Mouse (Mus musculus) stomach, embryonic 14.5 days (tissue): ENCODE data around the gene Car5a. TPM values are rescaled to one million over a fixed set of nuclear protein-coding genes. Genes with fewer than 3 reads are reported as not detected.

ENCODE experiments used
- ATAC-seq: fragments of 200-750 bp; cut with Nextera tagmentation; 2 replicates; pipeline ENCODE4 v1.8.0; 2017; ENCODE audit warnings: low read depth, moderate TSS enrichment; ENCODE audit not compliant: insufficient number of reproducible peaks, insufficient read depth, low FRiP score
- H3K27ac ChIP-seq: fragments of 300-500 bp; sonication (generic); 2 replicates; pipeline ENCODE4 v1.5.1; 2014; ENCODE audit warnings: mild to moderate bottlenecking, low read length, moderate library complexity, mixed read lengths
- H3K27me3 ChIP-seq: fragments of 300-500 bp; sonication (generic); 2 replicates; pipeline ENCODE4 v1.6.1; 2014; ENCODE audit warnings: low read length, control low read depth, mixed read lengths; ENCODE audit not compliant: control insufficient read depth, insufficient read depth
- H3K36me3 ChIP-seq: fragments of 300-500 bp; sonication (generic); 2 replicates; pipeline ENCODE4 v1.6.1; 2014; ENCODE audit warnings: mild to moderate bottlenecking, control low read depth, low read length, moderate library complexity, mixed read lengths; ENCODE audit not compliant: control insufficient read depth, insufficient read depth
- H3K4me1 ChIP-seq: fragments of 300-500 bp; sonication (generic); 2 replicates; pipeline ENCODE4 v1.6.1; 2014; ENCODE audit warnings: low read length, control low read depth, mixed read lengths; ENCODE audit not compliant: control insufficient read depth, insufficient read depth
- H3K4me2 ChIP-seq: fragments of 300-500 bp; sonication (generic); replicated peaks from 2 replicates; pipeline ENCODE4 v1.6.1; 2014; ENCODE audit warnings: low read depth, low read length, control low read depth
- H3K4me3 ChIP-seq: fragments of 300-500 bp; sonication (generic); 2 replicates; pipeline ENCODE4 v1.5.1; 2014; ENCODE audit warnings: low read depth, low read length, control low read depth
- H3K9ac ChIP-seq: fragments of 300-500 bp; sonication (generic); replicated peaks from 2 replicates; pipeline ENCODE4 v1.6.1; 2014; ENCODE audit warnings: low read depth, mild to moderate bottlenecking, control low read depth, low read length, moderate library complexity, mixed read lengths
- H3K9me3 ChIP-seq: fragments of 300-500 bp; sonication (generic); 2 replicates; pipeline ENCODE4 v1.6.1; 2016; ENCODE audit warnings: low read depth, low read length, control low read depth; ENCODE audit not compliant: control insufficient read depth
- WGBS: fragments of 180-500 bp; shearing (Covaris S2); extraction: QIAGEN DNeasy Blood & Tissue Kit; methylation state at CpG from one replicate; pipeline ENCODE4 v1.1.7; 2014; 5-methylcytosine and 5-hydroxymethylcytosine counted together
- polyA plus RNA-seq: library from polyadenylated mRNA; unstranded; fragments of >200 nt; fragmentation: Nextera tagmentation; extraction: Ambion mirVana; gene quantifications from 2 replicates; pipeline ENCODE4 v1.2.1, GENCODE M21; 2014

The Car5a gene
- polyA plus RNA-seq, 1 experiment from 2014 or later: not detected

DNA sequence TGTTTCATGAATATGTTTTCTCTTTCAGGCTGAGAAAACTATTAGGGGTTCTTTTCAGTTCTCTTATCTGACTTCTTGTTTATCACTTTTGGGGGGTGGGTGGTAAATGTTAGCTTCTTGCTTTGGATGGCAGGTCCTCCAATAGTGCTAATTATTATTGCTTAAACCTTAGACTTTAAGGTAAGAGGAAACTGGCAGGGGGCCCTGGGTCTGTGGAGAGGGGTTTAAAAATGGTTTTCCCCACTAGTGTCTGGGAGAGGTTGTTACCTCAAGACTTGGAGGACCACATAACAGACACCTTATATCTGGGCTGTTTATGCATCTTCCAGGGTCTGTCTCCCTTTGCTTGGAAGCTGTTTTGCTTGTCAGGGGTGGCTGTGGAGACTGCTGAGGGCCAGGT is 7.4 kb upstream of the Car5a start:
- Histone ChIP-seq H3K4me2 (peak overlapping the region; percentile 95), H3K9me3 (no peaks in the 10 kb centered on the region), H3K4me1 (peaks cover 19% of the 10 kb centered on the region), H3K4me3 (peak overlapping the region; percentile 90), H3K9ac (no peak overlapping the region), H3K27ac (no peak overlapping the region), H3K36me3 (peaks cover 24% of the 10 kb centered on the region), H3K27me3 (no peaks in the 10 kb centered on the region)
- no peak for ATAC-seq

DNA sequence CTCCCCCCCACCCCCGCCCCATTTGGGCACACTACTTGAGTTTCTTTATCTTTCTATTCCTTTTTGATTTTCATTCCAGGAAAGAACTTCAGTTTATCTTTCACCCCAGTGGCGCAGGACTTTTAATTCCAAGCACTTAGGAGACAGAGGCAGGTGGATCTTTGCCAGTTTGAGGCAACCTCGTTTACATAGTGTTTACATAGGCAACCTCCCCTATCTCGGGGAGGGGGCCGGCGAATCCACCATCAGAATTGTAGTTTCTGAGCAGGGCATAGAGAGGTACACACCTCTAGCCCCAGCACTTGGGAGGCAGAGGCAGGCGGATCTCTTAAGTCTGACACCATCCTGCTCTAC is 6.9 kb upstream of the Car5a start:
- peak overlapping the region; percentile 95 for H3K4me2 ChIP-seq
- H3K9me3 ChIP-seq: no peaks in the 10 kb centered on the region
- H3K4me1 ChIP-seq: peaks cover 19% of the 10 kb centered on the region
- no peak for ATAC-seq
- H3K27ac ChIP-seq: no peak overlapping the region; the same call in 1 of the 2 replicates
- H3K36me3 ChIP-seq: peaks cover 24% of the 10 kb centered on the region
- H3K27me3 ChIP-seq: no peaks in the 10 kb centered on the region
- peak overlapping the region; percentile 96 for H3K9ac ChIP-seq
- WGBS: 23% methylated on average over 7 of the region's 7 CpGs
- peak overlapping the region; percentile 90 for H3K4me3 ChIP-seq

DNA sequence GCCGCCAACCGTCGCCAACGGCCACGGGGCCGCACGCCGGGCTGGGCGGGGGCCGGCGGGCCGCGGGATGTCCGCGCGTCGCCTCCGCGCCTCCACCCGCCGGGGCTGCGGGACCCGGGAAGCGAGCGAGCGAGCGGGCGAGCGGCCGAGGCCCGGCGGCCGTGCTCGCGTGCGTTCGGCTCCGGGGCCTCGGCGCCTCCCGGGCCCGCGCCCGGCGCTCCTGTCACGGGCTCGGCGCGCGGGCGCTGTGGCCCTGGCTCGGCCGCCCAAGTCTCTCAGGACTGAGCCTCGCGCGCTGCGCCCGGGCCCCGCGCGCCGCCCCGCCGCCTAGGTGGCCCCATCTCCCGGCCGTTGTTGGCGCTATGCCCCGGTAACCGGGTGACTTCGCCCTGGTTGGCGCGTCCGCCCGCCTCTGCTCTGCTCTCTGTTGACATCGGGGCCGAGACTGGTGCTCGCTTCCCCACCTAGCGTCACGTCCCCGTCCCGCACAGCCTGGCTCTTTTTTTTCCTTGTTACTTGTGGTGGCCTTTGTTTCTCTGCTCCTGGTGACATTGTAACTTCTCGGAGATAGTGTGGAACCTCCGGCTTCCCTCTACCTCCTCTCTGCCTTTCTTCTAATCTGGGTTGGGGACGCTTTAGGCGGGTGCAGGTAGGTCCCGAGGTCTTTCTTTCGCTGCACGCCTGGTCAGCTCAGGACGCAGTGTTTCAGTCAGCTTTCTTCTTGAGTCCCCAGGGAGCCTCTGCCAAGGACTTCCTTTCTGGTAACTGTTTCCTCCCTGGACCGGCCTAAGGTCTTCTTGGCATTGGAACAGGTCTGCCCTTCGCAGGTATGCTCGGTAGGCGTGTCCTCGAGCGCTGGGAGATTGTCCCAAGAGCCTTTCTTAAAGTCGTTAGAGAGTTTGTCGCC is 6.3 kb upstream of the Car5a start:
- peak overlapping the region; percentile 87 for H3K27ac ChIP-seq
- WGBS: under 1% methylated on average over 58 of the region's 97 CpGs
- no peaks in the 10 kb centered on the region for H3K27me3 ChIP-seq
- H3K9ac ChIP-seq: peak overlapping the region; percentile 96
- H3K36me3 ChIP-seq: peaks cover 24% of the 10 kb centered on the region
- ATAC-seq: no peak
- H3K4me2 ChIP-seq: peak overlapping the region; percentile 95
- no peaks in the 10 kb centered on the region for H3K9me3 ChIP-seq
- peaks cover 19% of the 10 kb centered on the region for H3K4me1 ChIP-seq
- H3K4me3 ChIP-seq: peak overlapping the region; percentile 90

DNA sequence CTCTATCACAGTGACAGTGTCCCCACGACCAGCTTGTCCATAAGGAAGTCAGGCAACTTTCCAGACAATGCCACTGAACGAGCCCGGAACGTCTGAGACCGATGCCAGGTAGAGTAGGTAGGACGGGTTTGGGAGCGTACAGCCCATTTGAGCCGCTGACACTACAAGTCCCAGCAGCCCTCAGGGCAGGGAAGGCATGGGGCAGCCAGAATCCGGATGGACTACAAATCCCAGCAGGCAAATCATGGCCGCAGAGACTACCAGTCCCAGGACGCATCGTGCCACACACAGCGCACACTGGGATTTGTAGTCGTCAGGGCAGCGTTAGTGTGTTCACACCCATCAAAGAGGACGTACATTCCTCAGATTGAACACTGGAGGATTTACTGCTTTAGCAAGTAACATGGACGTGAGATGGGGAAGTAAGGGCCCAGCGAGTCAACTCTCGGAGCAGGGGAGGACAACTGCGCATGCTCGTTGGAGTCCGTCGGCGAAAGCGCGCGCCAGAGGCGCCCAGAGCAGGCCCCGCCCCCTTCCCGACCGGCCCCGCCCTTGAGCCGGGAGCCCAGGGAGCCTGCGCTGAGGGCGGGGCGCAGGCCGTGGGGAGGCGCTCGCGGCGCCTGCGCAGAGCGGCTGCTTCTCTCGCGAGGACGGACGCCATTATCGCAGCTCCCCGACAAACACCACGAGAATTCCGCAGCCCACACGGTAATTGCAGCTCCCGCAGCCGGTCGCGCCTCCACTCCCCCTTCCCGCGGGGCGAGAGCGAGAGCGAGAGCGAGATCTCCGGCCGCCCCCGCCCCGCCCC is 5.4 kb upstream of the Car5a start:
- H3K4me3 ChIP-seq: peak overlapping the region; percentile 90
- H3K4me1 ChIP-seq: peaks cover 19% of the 10 kb centered on the region
- peak overlapping the region; percentile 96 for H3K9ac ChIP-seq
- H3K36me3 ChIP-seq: peaks cover 18% of the 10 kb centered on the region
- ATAC-seq: peak; percentile 93
- H3K27me3 ChIP-seq: no peaks in the 10 kb centered on the region
- peak overlapping the region; percentile 95 for H3K4me2 ChIP-seq
- peak overlapping the region; percentile 87 for H3K27ac ChIP-seq
- H3K9me3 ChIP-seq: no peaks in the 10 kb centered on the region
- under 1% methylated on average over 60 of the region's 66 CpGs for WGBS

DNA sequence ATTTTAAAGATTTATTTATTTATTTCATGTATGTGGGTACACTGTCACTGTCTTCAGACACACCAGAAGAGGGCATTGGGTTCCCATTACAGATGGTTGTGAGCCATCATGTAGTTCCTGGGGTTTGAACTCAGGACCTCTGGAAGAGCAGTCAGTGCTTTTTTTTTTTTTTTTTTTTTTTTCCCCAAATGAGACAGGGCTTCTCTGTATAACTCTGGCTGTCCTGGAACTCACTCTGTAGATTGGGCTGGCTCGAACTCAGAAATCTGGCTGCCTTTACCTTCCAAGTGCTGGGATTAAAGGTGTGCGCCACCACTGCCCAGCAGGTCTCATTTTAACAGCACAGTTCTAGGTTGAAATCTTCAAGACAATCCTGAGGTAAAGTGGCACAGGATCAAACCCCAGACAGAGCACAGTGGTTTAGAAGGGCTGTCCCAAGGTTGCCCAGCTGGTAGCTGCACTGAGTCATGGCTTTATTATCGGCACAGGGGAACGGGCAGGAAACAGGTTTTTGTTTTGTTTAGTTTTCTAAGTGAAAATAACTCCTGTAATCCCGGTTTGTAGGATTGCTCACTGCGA is 4.6 kb upstream of the Car5a start, which contains the start of gene Banp:
Gene Banp (plus strand): TSS at position 529 of the 579 bp plus-strand sequence.
- 53% methylated on average over 6 of the region's 6 CpGs for WGBS
- H3K4me3 ChIP-seq: peak within 1 kb of the TSS; percentile 90
- peaks cover 19% of the 10 kb centered on the region for H3K4me1 ChIP-seq
- peak within 1 kb of the TSS; percentile 96 for H3K9ac ChIP-seq
- ATAC-seq: no peak
- H3K4me2 ChIP-seq: peak within 1 kb of the TSS; percentile 95
- peaks cover 14% of the 10 kb centered on the region for H3K36me3 ChIP-seq
- peak within 1 kb of the TSS; percentile 87 for H3K27ac ChIP-seq
- no peaks in the 10 kb centered on the region for H3K9me3 ChIP-seq
- no peaks in the 10 kb centered on the region for H3K27me3 ChIP-seq

DNA sequence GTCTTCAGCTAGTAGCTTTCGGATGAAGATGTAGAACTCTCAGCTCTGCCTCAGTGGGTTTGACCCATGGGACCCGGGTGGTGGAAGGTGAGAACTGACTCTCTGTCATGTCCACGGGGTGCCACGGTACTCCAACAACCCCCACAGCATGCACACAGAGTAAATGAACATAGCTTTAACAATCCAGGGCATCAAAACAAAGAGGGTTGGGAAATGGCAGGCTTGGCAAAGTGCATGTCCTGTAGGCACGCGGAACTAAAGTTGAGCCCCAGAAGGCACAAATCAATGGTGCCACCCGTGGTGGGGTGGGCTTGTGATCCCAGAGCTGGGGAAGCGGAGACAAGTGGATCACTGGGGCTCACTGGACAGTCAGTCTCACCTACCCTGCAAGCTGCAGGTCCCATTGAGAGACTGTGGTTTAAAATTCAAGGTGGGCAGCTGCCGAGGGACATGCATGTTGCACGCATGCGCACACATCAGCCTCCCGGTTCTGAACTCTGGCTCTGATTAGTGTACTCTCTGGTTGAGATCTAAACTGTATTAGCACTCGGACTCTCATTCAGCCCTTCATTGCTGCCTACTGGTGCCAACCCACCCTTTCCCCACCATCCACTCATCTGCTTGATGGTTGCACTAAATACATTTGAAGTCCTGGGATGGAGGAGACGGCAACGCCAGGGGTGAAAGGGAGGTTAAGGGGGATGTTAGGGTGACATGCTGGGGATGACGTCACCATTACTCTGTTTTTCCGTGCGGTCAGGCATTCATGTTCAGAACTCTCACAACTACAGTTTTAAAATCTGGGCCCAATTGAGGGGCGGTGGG is 3.8 kb upstream of the Car5a start:
- Histone ChIP-seq H3K27me3 (no peaks in the 10 kb centered on the region), H3K9me3 (no peaks in the 10 kb centered on the region), H3K4me2 (peak overlapping the region; percentile 49), H3K27ac (peak overlapping the region; percentile 80), H3K4me1 (peaks cover 16% of the 10 kb centered on the region), H3K36me3 (peaks cover 8% of the 10 kb centered on the region), H3K9ac (peak overlapping the region; percentile 4; the same call in 1 of the 2 replicates), H3K4me3 (peak overlapping the region; percentile 23)
- WGBS: 54% methylated on average over 19 of the region's 19 CpGs
- no peak for ATAC-seq

DNA sequence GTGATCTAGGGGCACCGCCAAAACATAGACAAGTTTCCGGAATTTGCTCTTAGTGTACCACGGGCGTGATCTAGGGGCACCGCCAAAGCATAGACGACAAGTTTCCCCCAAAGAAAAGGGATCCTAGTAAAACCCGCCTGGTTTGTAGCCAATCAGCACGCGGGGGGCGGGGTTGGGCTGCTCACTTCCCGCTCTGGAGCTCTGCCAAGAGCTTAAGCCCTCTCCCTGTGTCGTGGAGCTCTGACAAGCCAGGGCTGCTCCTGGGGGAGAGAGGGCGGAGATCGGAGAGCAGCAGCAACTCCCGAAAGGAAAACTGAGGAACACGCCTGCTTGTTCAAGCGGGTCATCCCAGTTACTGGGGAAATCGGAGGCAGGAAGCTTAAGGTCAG is 3.0 kb upstream of the Car5a start:
- peaks cover 15% of the 10 kb centered on the region for H3K4me1 ChIP-seq
- H3K4me3 ChIP-seq: peak overlapping the region; percentile 23
- H3K9me3 ChIP-seq: no peaks in the 10 kb centered on the region
- H3K36me3 ChIP-seq: peaks cover under 1% of the 10 kb centered on the region; the same call in 1 of the 2 replicates
- under 1% methylated on average over 18 of the region's 18 CpGs for WGBS
- H3K27ac ChIP-seq: peak overlapping the region; percentile 80
- H3K9ac ChIP-seq: peak overlapping the region; percentile 11; the same call in 1 of the 2 replicates
- H3K4me2 ChIP-seq: peak overlapping the region; percentile 49
- no peaks in the 10 kb centered on the region for H3K27me3 ChIP-seq
- peak; percentile 49; the same call in 1 of the 2 replicates for ATAC-seq
